Mouse (Mus musculus) adrenal gland, adult 10 weeks (tissue): Measurements from ENCODE around the gene Gjb3. TPM values are rescaled to one million over a fixed set of nuclear protein-coding genes. Genes with fewer than 3 reads are reported as not detected.

Experiments
- polyA plus RNA-seq: library from polyadenylated mRNA; stranded (reverse); fragments of 350-450 nt; fragmentation: Illumina TruSeq; extraction: RNeasy Lipid Tissue Mini Kit (QIAGEN cat#74804); gene quantifications from one replicate; pipeline ENCODE4 v1.2.3, GENCODE M21; 2014; ENCODE audit warnings: low read depth, low replicate concordance

The Gjb3 gene
- not detected for polyA plus RNA-seq

DNA sequence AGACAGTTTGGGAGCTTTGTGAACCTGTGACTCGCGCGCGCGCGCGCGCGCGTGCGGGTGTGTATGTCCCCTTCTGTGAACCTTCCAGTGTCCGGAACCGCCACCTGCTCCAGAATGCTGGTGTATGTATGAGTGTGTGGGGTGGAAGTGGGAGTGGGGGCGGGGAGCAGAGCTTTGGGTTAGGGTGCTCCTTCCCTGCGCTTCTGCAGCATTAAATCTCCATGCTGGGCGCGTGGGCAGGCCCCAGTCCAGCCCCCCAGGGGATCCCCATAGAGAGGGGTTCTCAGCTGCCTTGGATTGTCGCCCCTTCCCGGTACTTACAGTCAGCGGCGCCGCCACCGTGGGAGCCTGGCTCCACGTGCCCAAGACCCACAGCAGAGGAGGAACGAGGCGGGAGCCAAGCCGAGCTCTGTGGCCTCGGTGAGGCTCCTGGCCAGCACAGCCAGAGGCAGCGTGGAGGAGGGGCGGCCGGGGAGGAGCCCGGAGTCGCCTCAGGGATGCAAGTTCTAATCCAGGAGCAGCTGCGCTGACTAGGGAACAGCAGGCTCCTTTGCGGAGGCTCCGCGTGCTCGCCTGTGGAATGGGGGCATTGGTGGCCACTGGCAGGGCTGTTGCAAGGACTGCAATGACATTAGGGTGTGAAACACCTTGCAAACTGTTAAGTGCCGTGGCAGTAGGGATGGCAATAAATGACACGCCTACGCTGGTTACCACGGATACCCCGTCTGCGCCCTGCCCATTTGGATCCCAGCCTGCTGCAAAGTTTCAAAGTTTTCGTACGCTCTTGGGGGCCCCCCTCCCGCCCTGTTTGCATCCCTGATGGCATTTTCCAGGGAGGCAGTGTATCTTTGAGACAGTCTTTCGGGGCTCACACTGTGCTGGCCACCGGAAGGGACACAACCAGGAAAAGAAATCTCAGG is at the start of gene Gjb3:
Gjb3 (minus strand) TSS at position 664 of the 920 bp plus-strand sequence.

DNA sequence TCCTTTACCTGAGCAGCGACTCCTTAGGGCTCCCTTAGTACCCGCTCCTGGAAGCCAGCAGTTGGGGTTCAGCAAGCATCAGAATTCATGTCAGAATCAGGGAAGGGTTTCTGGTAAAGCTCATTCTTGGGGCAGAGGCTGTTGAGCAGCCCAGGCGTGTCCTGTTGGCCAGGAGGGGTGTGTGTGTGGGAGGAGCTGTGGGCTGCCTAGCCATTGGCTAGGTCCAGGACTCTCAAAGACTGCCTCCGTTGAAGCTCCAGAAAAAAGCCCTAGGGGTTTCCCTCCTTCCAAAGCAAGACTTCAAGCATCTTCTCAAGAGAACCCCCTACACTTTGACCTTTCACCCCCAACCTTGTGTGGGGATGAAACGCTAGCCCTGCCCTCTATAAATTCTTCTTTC is 27.4 kb upstream of the Gjb3 start, which contains the start of gene Gjb5:
Gjb5 (minus strand) TSS at position 164 of the 400 bp plus-strand sequence.

DNA sequence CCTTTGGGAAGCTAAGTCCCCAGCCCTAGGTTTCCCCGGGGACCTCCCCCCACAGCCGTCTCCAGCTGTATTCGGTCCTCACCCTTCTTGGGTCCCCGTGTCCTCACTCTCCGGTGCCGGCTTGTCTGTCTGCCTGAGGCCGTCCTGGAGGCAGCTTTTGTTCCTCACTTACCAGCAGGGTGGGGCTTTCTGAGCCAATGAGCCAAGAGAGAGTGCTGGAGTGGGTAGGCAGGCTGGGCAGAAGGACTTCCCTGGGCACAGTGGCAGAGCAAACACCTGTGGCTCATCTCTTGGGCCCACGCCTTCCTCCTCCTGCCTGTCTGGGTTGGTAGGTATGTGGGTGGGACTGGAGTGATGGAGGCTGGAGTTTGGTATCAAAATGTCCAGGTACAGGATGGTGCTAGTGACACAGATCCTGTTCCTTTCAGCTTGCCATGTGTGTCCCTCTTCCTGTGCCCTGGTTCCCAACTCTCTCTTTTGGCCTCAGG is 23.4 kb upstream of the Gjb3 start, which contains the start of gene Gjb4:
Gjb4 (minus strand) TSS at position 131 of the 488 bp plus-strand sequence.

DNA sequence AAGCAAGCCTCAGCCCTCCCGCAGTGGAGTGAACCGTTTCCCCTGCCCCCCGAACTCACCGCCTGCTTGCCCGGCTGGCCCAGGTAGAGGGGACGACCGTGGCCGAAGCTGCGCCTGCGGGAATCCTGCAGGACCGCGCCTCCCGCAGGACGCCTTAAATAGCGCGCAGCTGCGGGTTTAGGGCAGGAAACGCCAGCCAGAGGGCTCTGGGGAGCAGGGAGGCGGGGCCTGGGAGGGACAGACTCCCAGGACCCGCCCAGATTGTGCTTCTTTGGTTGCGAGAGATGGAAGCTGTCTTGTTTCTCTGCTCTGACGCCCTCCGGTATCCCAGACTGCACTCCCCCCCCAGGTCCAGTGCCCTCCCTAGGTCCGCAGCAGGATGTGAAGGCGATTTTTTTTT is 16.8 kb downstream of the Gjb3 start, which contains the start of gene Gja4:
Gja4 (minus strand) TSS at position 179 of the 400 bp plus-strand sequence.

Other genes with a start within 250 kb of the Gjb3 start
- gene Tmem35b, start 207.2 kb downstream of the Gjb3 start, polyA plus RNA-seq: 43.5 TPM
- not detected for gene Dlgap3, start 161.6 kb downstream of the Gjb3 start, polyA plus RNA-seq
- 3.7 TPM for gene Smim12, start 87.1 kb downstream of the Gjb3 start, polyA plus RNA-seq
- 0.35 TPM for gene Gja4, start 16.8 kb downstream of the Gjb3 start, polyA plus RNA-seq
- not detected for gene Gjb4, start 23.2 kb upstream of the Gjb3 start, polyA plus RNA-seq
- gene Gjb5, start 27.3 kb upstream of the Gjb3 start, polyA plus RNA-seq: not detected